Mouse (Mus musculus) hindbrain, embryonic 12.5 days (tissue): ENCODE results near the gene Adam4. TPM values are rescaled to one million over a fixed set of nuclear protein-coding genes. Genes with fewer than 3 reads are reported as not detected.
"Not testable (repeated sequence)": the region's sequence is repeated elsewhere in the genome, so short reads cannot be mapped to it uniquely, and the experiment has no call there.

ENCODE experiments used
- ATAC-seq: fragments of 200-750 bp; cut with Nextera tagmentation; 2 replicates; pipeline ENCODE4 v1.8.0; 2017; ENCODE audit warnings: moderate TSS enrichment; ENCODE audit not compliant: low FRiP score
- H3K27ac ChIP-seq: fragments of 300-500 bp; sonication (generic); 2 replicates; pipeline ENCODE4 v1.5.1; 2016; ENCODE audit warnings: mild to moderate bottlenecking
- H3K27me3 ChIP-seq: fragments of 300-500 bp; sonication (generic); 2 replicates; pipeline ENCODE4 v1.6.1; 2016; ENCODE audit warnings: mild to moderate bottlenecking
- H3K36me3 ChIP-seq: fragments of 300-500 bp; sonication (generic); 2 replicates; pipeline ENCODE4 v1.6.1; 2016; ENCODE audit warnings: mild to moderate bottlenecking
- H3K4me1 ChIP-seq: fragments of 300-500 bp; sonication (generic); 2 replicates; pipeline ENCODE4 v1.6.1; 2016
- H3K4me2 ChIP-seq: fragments of 300-500 bp; sonication (generic); replicated peaks from 2 replicates; pipeline ENCODE4 v1.6.1; 2016; ENCODE audit warnings: mild to moderate bottlenecking
- H3K4me3 ChIP-seq: fragments of 300-500 bp; sonication (generic); 2 replicates; pipeline ENCODE4 v1.5.1; 2016; ENCODE audit warnings: mild to moderate bottlenecking
- H3K9ac ChIP-seq: fragments of 300-500 bp; sonication (generic); 2 replicates; pipeline ENCODE4 v1.6.1; 2016; ENCODE audit warnings: mild to moderate bottlenecking, moderate library complexity
- H3K9me3 ChIP-seq: fragments of 300-500 bp; sonication (generic); replicated peaks from 2 replicates; pipeline ENCODE4 v1.6.1; 2016; ENCODE audit warnings: mild to moderate bottlenecking
- WGBS: fragments of 180-500 bp; shearing (Covaris S2); methylation state at CpG from one replicate; pipeline ENCODE4 v1.1.7; 2016; 5-methylcytosine and 5-hydroxymethylcytosine counted together
- polyA plus RNA-seq: library from polyadenylated mRNA; unstranded; fragments of >200 nt; fragmentation: Nextera tagmentation; extraction: Ambion mirVana; gene quantifications from 2 replicates; pipeline ENCODE4 v1.2.1, GENCODE M21; 2016

The Adam4 gene
- polyA plus RNA-seq: 0.48 and 0.97 TPM in 2 replicates

GRCm38 (mm10) chr12:81421846-81422245, at the start of gene Adam4:
TSS of gene Adam4 (minus strand) at chr12:81421946.
- peaks cover 9% of the 10 kb centered on the region for H3K36me3 ChIP-seq
- WGBS: 93% methylated on average over 1 of the region's 1 CpGs
- no peak within 1 kb of the TSS for H3K4me3 ChIP-seq
- H3K27ac ChIP-seq: no peak within 1 kb of the TSS
- no peaks in the 10 kb centered on the region for H3K27me3 ChIP-seq
- no peaks in the 10 kb centered on the region for H3K4me1 ChIP-seq
- no peak within 1 kb of the TSS for H3K4me2 ChIP-seq
- peaks cover 12% of the 10 kb centered on the region for H3K9me3 ChIP-seq
- no peak for ATAC-seq
- no peak within 1 kb of the TSS for H3K9ac ChIP-seq

- ATAC-seq, H3K4me2 ChIP-seq, H3K9ac ChIP-seq, H3K27ac ChIP-seq, H3K36me3 ChIP-seq, H3K4me1 ChIP-seq, H3K4me3 ChIP-seq, H3K27me3 ChIP-seq, H3K9me3 ChIP-seq: not testable (repeated sequence)
- 95% methylated on average over 7 of the region's 7 CpGs for WGBS
Measured at GRCm38 (mm10) chr12:81459051-81459450, 37.3 kb upstream of the Adam4 start.

DNA sequence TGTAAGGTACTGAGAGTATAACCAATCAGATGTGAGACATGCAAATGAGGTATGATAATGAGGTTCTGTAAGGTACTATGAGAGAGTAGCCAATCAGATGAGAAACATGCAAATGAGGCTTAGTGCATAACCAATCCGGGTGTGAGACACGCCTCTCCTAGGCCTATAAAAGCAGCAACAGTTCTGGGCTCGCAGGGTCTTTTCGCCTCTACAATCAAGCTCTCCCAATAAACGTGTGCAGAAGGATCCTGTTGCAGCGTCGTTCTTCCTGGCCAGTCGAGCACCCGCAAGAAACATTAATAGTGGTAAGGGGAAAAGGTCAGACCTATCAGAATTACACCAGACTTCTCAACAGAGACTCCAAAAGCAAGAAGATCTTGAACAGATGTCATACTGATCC, 17.2 kb upstream of the Adam4 start:
- H3K9ac ChIP-seq, H3K27me3 ChIP-seq, ATAC-seq, H3K36me3 ChIP-seq, H3K4me3 ChIP-seq, H3K4me2 ChIP-seq, H3K9me3 ChIP-seq, H3K4me1 ChIP-seq, H3K27ac ChIP-seq: not testable (repeated sequence)
- 96% methylated on average over 9 of the region's 9 CpGs for WGBS

- not testable (repeated sequence) for H3K9ac ChIP-seq, H3K27ac ChIP-seq, ATAC-seq, H3K9me3 ChIP-seq, H3K27me3 ChIP-seq, H3K4me1 ChIP-seq, H3K4me2 ChIP-seq, H3K4me3 ChIP-seq
- 93% methylated on average over 2 of the region's 2 CpGs for WGBS
- peaks cover 12% of the 10 kb centered on the region for H3K36me3 ChIP-seq
Measured at GRCm38 (mm10) chr12:81434778-81435177, 13.0 kb upstream of the Adam4 start.

DNA sequence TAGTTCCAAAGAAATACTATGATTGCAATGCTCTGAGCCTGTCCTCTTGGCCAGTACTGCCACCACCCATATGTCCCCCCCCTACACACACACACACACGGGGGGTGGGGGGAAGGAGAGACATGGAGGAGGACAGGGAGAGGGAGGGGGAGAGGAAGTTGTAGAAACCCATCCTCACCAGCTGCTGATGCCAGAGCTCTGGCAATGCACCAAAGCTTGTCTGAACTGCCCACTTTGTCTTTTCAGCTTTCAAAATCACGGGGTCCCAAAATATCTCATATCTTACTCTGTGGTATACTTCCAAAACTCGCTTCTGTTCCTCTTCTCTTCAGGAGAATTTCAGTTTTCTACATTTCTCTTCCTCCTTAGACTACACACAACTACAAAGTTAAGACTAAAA, 8.5 kb downstream of the Adam4 start:
- H3K9ac ChIP-seq: no peak overlapping the region
- H3K27ac ChIP-seq: no peak overlapping the region
- 86% methylated on average over 3 of the region's 3 CpGs for WGBS
- no peak for ATAC-seq
- H3K36me3 ChIP-seq: no peaks in the 10 kb centered on the region
- H3K4me2 ChIP-seq: no peak overlapping the region
- no peaks in the 10 kb centered on the region for H3K4me1 ChIP-seq
- no peak overlapping the region for H3K4me3 ChIP-seq
- no peaks in the 10 kb centered on the region for H3K27me3 ChIP-seq
- H3K9me3 ChIP-seq: no peaks in the 10 kb centered on the region

- Histone ChIP-seq H3K27ac (no peak overlapping the region), H3K9me3 (no peaks in the 10 kb centered on the region), H3K27me3 (no peaks in the 10 kb centered on the region), H3K4me1 (no peaks in the 10 kb centered on the region), H3K4me2 (no peak overlapping the region), H3K36me3 (no peaks in the 10 kb centered on the region), H3K9ac (no peak overlapping the region), H3K4me3 (no peak overlapping the region)
- no peak for ATAC-seq
- WGBS: 90% methylated on average over 3 of the region's 3 CpGs
Measured at GRCm38 (mm10) chr12:81408966-81409365, 12.8 kb downstream of the Adam4 start.

- no peak overlapping the region for H3K4me2 ChIP-seq
- no peak overlapping the region for H3K27ac ChIP-seq
- H3K4me3 ChIP-seq: no peak overlapping the region
- H3K36me3 ChIP-seq: no peaks in the 10 kb centered on the region
- H3K4me1 ChIP-seq: no peaks in the 10 kb centered on the region
- WGBS: 26% methylated on average over 1 of the region's 1 CpGs
- H3K9me3 ChIP-seq: no peaks in the 10 kb centered on the region
- no peaks in the 10 kb centered on the region for H3K27me3 ChIP-seq
- H3K9ac ChIP-seq: no peak overlapping the region
- ATAC-seq: no peak
Measured at GRCm38 (mm10) chr12:81402187-81402586, 19.6 kb downstream of the Adam4 start.

- not testable (repeated sequence) for H3K4me1 ChIP-seq, H3K9ac ChIP-seq, H3K27ac ChIP-seq, H3K9me3 ChIP-seq, H3K4me2 ChIP-seq, H3K36me3 ChIP-seq, ATAC-seq, H3K4me3 ChIP-seq, H3K27me3 ChIP-seq
- 60% methylated on average over 1 of the region's 1 CpGs for WGBS
Measured at GRCm38 (mm10) chr12:81379364-81379763, 42.4 kb downstream of the Adam4 start, which contains the start of gene Gm4787. TSS of gene Gm4787 (minus strand) at chr12:81379464.

Other genes starting within 250 kb of the Adam4 start
- 3.4 and 3.5 TPM in 2 replicates for gene Slc8a3, start 88.8 kb downstream of the Adam4 start, polyA plus RNA-seq
- gene Gm4787, start 42.5 kb downstream of the Adam4 start, polyA plus RNA-seq: 0.26 and 0.35 TPM in 2 replicates
- gene Cox16, start 63.2 kb upstream of the Adam4 start, polyA plus RNA-seq: 127 and 138 TPM in 2 replicates
- gene Gm20498, start 111.0 kb upstream of the Adam4 start, polyA plus RNA-seq: 26.9 and 27.5 TPM in 2 replicates
- gene Synj2bp, start 111.0 kb upstream of the Adam4 start, polyA plus RNA-seq: 34.0 and 39.4 TPM in 2 replicates
- 0.67 and 0.70 TPM in 2 replicates for gene Adam21, start 146.5 kb upstream of the Adam4 start, polyA plus RNA-seq
- gene Med6, start 173.1 kb upstream of the Adam4 start, polyA plus RNA-seq: 62.1 and 65.5 TPM in 2 replicates
- 5.5 and 6.3 TPM in 2 replicates for gene Ttc9, start 209.3 kb upstream of the Adam4 start, polyA plus RNA-seq